Mouse (Mus musculus): Measurements from ENCODE around the gene Sstr2. TPM values are rescaled to one million over a fixed set of nuclear protein-coding genes. Genes with fewer than 3 reads are reported as not detected.

Gene Sstr2
- polyA plus RNA-seq, 1 experiment from 2014 or later, result 14.2 TPM

- 61% methylated on average over 8 of the region's 8 CpGs for WGBS
- no peak overlapping the region for H3K9ac ChIP-seq (replicated peaks; ENCODE audit: low read depth, low read length)
- H3K27me3 ChIP-seq (ENCODE audit: control insufficient read depth, insufficient read depth, low read length), result no peaks in the 10 kb centered on the region
- no peak overlapping the region for H3K27ac ChIP-seq (ENCODE audit: low read depth, low read length)
- no peak overlapping the region for H3K4me2 ChIP-seq (ENCODE audit: low read depth, low read length)
- no peaks in the 10 kb centered on the region for H3K4me1 ChIP-seq (ENCODE audit: control insufficient read depth, insufficient read depth, low read length)
- no peak overlapping the region for H3K4me3 ChIP-seq (ENCODE audit: low read depth, low read length)
- ATAC-seq (ENCODE audit: low read depth), result no peak
- no peaks in the 10 kb centered on the region for H3K36me3 ChIP-seq (ENCODE audit: control insufficient read depth, insufficient read depth, low read length)
- no peaks in the 10 kb centered on the region for H3K9me3 ChIP-seq (ENCODE audit: control insufficient read depth, low read length)
Observed at GRCm38 (mm10) chr11:113631862-113632261, 12.7 kb downstream of the Sstr2 start.

- no peaks in the 10 kb centered on the region for H3K27me3 ChIP-seq (ENCODE audit: control insufficient read depth, insufficient read depth, low read length)
- no peaks in the 10 kb centered on the region for H3K9me3 ChIP-seq (ENCODE audit: control insufficient read depth, low read length)
- no peaks in the 10 kb centered on the region for H3K4me1 ChIP-seq (ENCODE audit: control insufficient read depth, insufficient read depth, low read length)
- H3K4me2 ChIP-seq (ENCODE audit: low read depth, low read length), result no peak overlapping the region
- H3K27ac ChIP-seq (ENCODE audit: low read depth, low read length), result no peak overlapping the region
- no peaks in the 10 kb centered on the region for H3K36me3 ChIP-seq (ENCODE audit: control insufficient read depth, insufficient read depth, low read length)
- H3K9ac ChIP-seq (replicated peaks; ENCODE audit: low read depth, low read length), result no peak overlapping the region
- no peak for ATAC-seq (ENCODE audit: low read depth)
- 85% methylated on average over 7 of the region's 7 CpGs for WGBS
- H3K4me3 ChIP-seq (ENCODE audit: low read depth, low read length), result no peak overlapping the region
Observed at GRCm38 (mm10) chr11:113632303-113632702, 13.2 kb downstream of the Sstr2 start.

GRCm38 (mm10) chr11:113633398-113633797 lies 14.3 kb downstream of the Sstr2 start:
- Histone ChIP-seq H3K27me3 (ENCODE audit: control insufficient read depth, insufficient read depth, low read length) (no peaks in the 10 kb centered on the region), H3K4me2 (ENCODE audit: low read depth, low read length) (no peak overlapping the region), H3K4me3 (ENCODE audit: low read depth, low read length) (no peak overlapping the region), H3K9me3 (ENCODE audit: control insufficient read depth, low read length) (no peaks in the 10 kb centered on the region), H3K4me1 (ENCODE audit: control insufficient read depth, insufficient read depth, low read length) (no peaks in the 10 kb centered on the region), H3K9ac (replicated peaks; ENCODE audit: low read depth, low read length) (no peak overlapping the region), H3K27ac (ENCODE audit: low read depth, low read length) (no peak overlapping the region), H3K36me3 (ENCODE audit: control insufficient read depth, insufficient read depth, low read length) (no peaks in the 10 kb centered on the region)
- 96% methylated on average over 5 of the region's 5 CpGs for WGBS
- no peak for ATAC-seq (ENCODE audit: low read depth)

- no peaks in the 10 kb centered on the region for H3K36me3 ChIP-seq (ENCODE audit: control insufficient read depth, insufficient read depth, low read length)
- H3K4me2 ChIP-seq (ENCODE audit: low read depth, low read length), result no peak overlapping the region
- H3K27me3 ChIP-seq (ENCODE audit: control insufficient read depth, insufficient read depth, low read length), result no peaks in the 10 kb centered on the region
- WGBS, result 60% methylated on average over 10 of the region's 10 CpGs
- no peak overlapping the region for H3K4me3 ChIP-seq (ENCODE audit: low read depth, low read length)
- no peak overlapping the region for H3K9ac ChIP-seq (replicated peaks; ENCODE audit: low read depth, low read length)
- no peaks in the 10 kb centered on the region for H3K4me1 ChIP-seq (ENCODE audit: control insufficient read depth, insufficient read depth, low read length)
- no peak overlapping the region for H3K27ac ChIP-seq (ENCODE audit: low read depth, low read length)
- no peaks in the 10 kb centered on the region for H3K9me3 ChIP-seq (ENCODE audit: control insufficient read depth, low read length)
- ATAC-seq (ENCODE audit: low read depth), result no peak
Observed at GRCm38 (mm10) chr11:113634699-113635121, 15.6 kb downstream of the Sstr2 start.

GRCm38 (mm10) chr11:113638680-113639079 lies 19.5 kb downstream of the Sstr2 start:
- Histone ChIP-seq H3K4me1 (ENCODE audit: control insufficient read depth, insufficient read depth, low read length) (no peaks in the 10 kb centered on the region), H3K4me3 (ENCODE audit: low read depth, low read length) (no peak overlapping the region), H3K27ac (ENCODE audit: low read depth, low read length) (no peak overlapping the region), H3K27me3 (ENCODE audit: control insufficient read depth, insufficient read depth, low read length) (no peaks in the 10 kb centered on the region), H3K9ac (replicated peaks; ENCODE audit: low read depth, low read length) (no peak overlapping the region), H3K36me3 (ENCODE audit: control insufficient read depth, insufficient read depth, low read length) (no peaks in the 10 kb centered on the region), H3K9me3 (ENCODE audit: control insufficient read depth, low read length) (no peaks in the 10 kb centered on the region), H3K4me2 (ENCODE audit: low read depth, low read length) (no peak overlapping the region)
- no peak for ATAC-seq (ENCODE audit: low read depth)
- WGBS, result 89% methylated on average over 12 of the region's 12 CpGs

GRCm38 (mm10) chr11:113645181-113645580 lies 26.0 kb downstream of the Sstr2 start:
- Histone ChIP-seq H3K9me3 (ENCODE audit: control insufficient read depth, low read length) (no peaks in the 10 kb centered on the region), H3K27ac (ENCODE audit: low read depth, low read length) (no peak overlapping the region), H3K9ac (replicated peaks; ENCODE audit: low read depth, low read length) (no peak overlapping the region), H3K4me2 (ENCODE audit: low read depth, low read length) (no peak overlapping the region), H3K36me3 (ENCODE audit: control insufficient read depth, insufficient read depth, low read length) (no peaks in the 10 kb centered on the region), H3K4me1 (ENCODE audit: control insufficient read depth, insufficient read depth, low read length) (peaks cover 6% of the 10 kb centered on the region; the same call in 1 of the 2 replicates), H3K27me3 (ENCODE audit: control insufficient read depth, insufficient read depth, low read length) (no peaks in the 10 kb centered on the region), H3K4me3 (ENCODE audit: low read depth, low read length) (no peak overlapping the region)
- ATAC-seq (ENCODE audit: low read depth), result no peak
- WGBS, result 85% methylated on average over 3 of the region's 3 CpGs

GRCm38 (mm10) chr11:113648152-113648551 lies 29.0 kb downstream of the Sstr2 start:
- no peak overlapping the region for H3K27ac ChIP-seq (ENCODE audit: low read depth, low read length)
- H3K9ac ChIP-seq (replicated peaks; ENCODE audit: low read depth, low read length), result no peak overlapping the region
- H3K27me3 ChIP-seq (ENCODE audit: control insufficient read depth, insufficient read depth, low read length), result no peaks in the 10 kb centered on the region
- peaks cover 15% of the 10 kb centered on the region; the same call in 1 of the 2 replicates for H3K4me1 ChIP-seq (ENCODE audit: control insufficient read depth, insufficient read depth, low read length)
- H3K9me3 ChIP-seq (ENCODE audit: control insufficient read depth, low read length), result no peaks in the 10 kb centered on the region
- no peak for ATAC-seq (ENCODE audit: low read depth)
- H3K4me3 ChIP-seq (ENCODE audit: low read depth, low read length), result no peak overlapping the region
- peaks cover 12% of the 10 kb centered on the region; the same call in 1 of the 2 replicates for H3K36me3 ChIP-seq (ENCODE audit: control insufficient read depth, insufficient read depth, low read length)
- no peak overlapping the region for H3K4me2 ChIP-seq (ENCODE audit: low read depth, low read length)
- WGBS, result 2% methylated on average over 15 of the region's 15 CpGs

- Histone ChIP-seq H3K27ac (ENCODE audit: low read depth, low read length) (peak within 1 kb of the TSS; percentile 95), H3K9me3 (ENCODE audit: control insufficient read depth, low read length) (no peaks in the 10 kb centered on the region), H3K4me2 (ENCODE audit: low read depth, low read length) (peak within 1 kb of the TSS; percentile 62), H3K27me3 (ENCODE audit: control insufficient read depth, insufficient read depth, low read length) (no peaks in the 10 kb centered on the region), H3K36me3 (ENCODE audit: control insufficient read depth, insufficient read depth, low read length) (peaks cover 18% of the 10 kb centered on the region), H3K9ac (replicated peaks; ENCODE audit: low read depth, low read length) (peak within 1 kb of the TSS; percentile 90), H3K4me1 (ENCODE audit: control insufficient read depth, insufficient read depth, low read length) (peaks cover 15% of the 10 kb centered on the region; the same call in 1 of the 2 replicates), H3K4me3 (ENCODE audit: low read depth, low read length) (peak within 1 kb of the TSS; percentile 98)
- no peak for ATAC-seq (ENCODE audit: low read depth)
- 44% methylated on average over 26 of the region's 26 CpGs for WGBS
Observed at GRCm38 (mm10) chr11:113648690-113649352, 29.7 kb downstream of the Sstr2 start, which contains the start of gene Cog1. Gene Cog1 (plus strand): TSS chr11:113649169.

GRCm38 (mm10) chr11:113649353-113650210 lies 30.4 kb downstream of the Sstr2 start, which contains the start of gene Slc39a11:
Gene Slc39a11 (minus strand): TSS chr11:113650079.
- peaks cover 26% of the 10 kb centered on the region for H3K36me3 ChIP-seq (ENCODE audit: control insufficient read depth, insufficient read depth, low read length)
- peak; percentile 82 for ATAC-seq (ENCODE audit: low read depth)
- WGBS, result under 1% methylated on average over 74 of the region's 91 CpGs
- peak within 1 kb of the TSS; percentile 95 for H3K27ac ChIP-seq (ENCODE audit: low read depth, low read length)
- H3K9me3 ChIP-seq (ENCODE audit: control insufficient read depth, low read length), result no peaks in the 10 kb centered on the region
- H3K9ac ChIP-seq (replicated peaks; ENCODE audit: low read depth, low read length), result peak within 1 kb of the TSS; percentile 90
- peaks cover 15% of the 10 kb centered on the region; the same call in 1 of the 2 replicates for H3K4me1 ChIP-seq (ENCODE audit: control insufficient read depth, insufficient read depth, low read length)
- peak within 1 kb of the TSS; percentile 62 for H3K4me2 ChIP-seq (ENCODE audit: low read depth, low read length)
- H3K4me3 ChIP-seq (ENCODE audit: low read depth, low read length), result peak within 1 kb of the TSS; percentile 98
- H3K27me3 ChIP-seq (ENCODE audit: control insufficient read depth, insufficient read depth, low read length), result no peaks in the 10 kb centered on the region
